Mouse (Mus musculus) ES-E14 (cell line): ENCODE measurements around the gene Nphs1. TPM values are rescaled to one million over a fixed set of nuclear protein-coding genes. Genes with fewer than 3 reads are reported as not detected.

ENCODE experiments used
- DNase-seq: peaks from one replicate; pipeline ENCODE4 v3.0.0-alpha.2; 2013; ENCODE audit warnings: low read depth, low spot score
- H3K27ac ChIP-seq: 2 replicates; pipeline ENCODE4 v1.5.1; 2012; ENCODE audit warnings: low read depth, mild to moderate bottlenecking, low read length, moderate library complexity, mixed read lengths; ENCODE audit not compliant: poor library complexity, insufficient read depth, severe bottlenecking
- H3K36me3 ChIP-seq: 2 replicates; pipeline ENCODE4 v1.6.1; 2012; ENCODE audit warnings: mild to moderate bottlenecking, low read length, moderate library complexity, mixed read lengths; ENCODE audit not compliant: control insufficient read depth, poor library complexity, insufficient read depth, severe bottlenecking
- H3K4me1 ChIP-seq, 2 experiments: fragments of 150-350 bp in 1 of 2; sonication (generic) in 1 of 2; 2 replicates each; pipeline ENCODE4 v1.6.1; 2012; ENCODE audit warnings: low read length in 2 of 2, mild to moderate bottlenecking in 1 of 2, mixed read lengths in 1 of 2; ENCODE audit not compliant: control insufficient read depth in 2 of 2, insufficient read depth in 2 of 2, poor library complexity in 1 of 2
- H3K4me3 ChIP-seq, 2 experiments: fragments of 150-350 bp in 1 of 2; sonication (generic) in 1 of 2; 2 replicates each; pipeline ENCODE4 v1.5.1; 2012; ENCODE audit warnings: low read length in 2 of 2, low read depth in 1 of 2, mild to moderate bottlenecking in 1 of 2, mixed read lengths in 1 of 2; ENCODE audit not compliant: insufficient read depth in 1 of 2, poor library complexity in 1 of 2, severe bottlenecking in 1 of 2
- H3K9ac ChIP-seq: 2 replicates; pipeline ENCODE4 v1.6.1; 2012; ENCODE audit warnings: low read depth, mild to moderate bottlenecking, low read length, mixed read lengths; ENCODE audit not compliant: poor library complexity, insufficient read depth, severe bottlenecking
- H3K9me3 ChIP-seq: fragments of 150-350 bp; sonication (generic); 2 replicates; pipeline ENCODE4 v1.6.1; 2012; ENCODE audit warnings: low read depth, mild to moderate bottlenecking, low read length; ENCODE audit not compliant: control insufficient read depth, insufficient read depth
- CHD2 ChIP-seq: IDR thresholded peaks from 2 replicates; pipeline ENCODE4 v1.6.1; 2014; ENCODE audit warnings: mild to moderate bottlenecking, low read depth, low read length, inconsistent platforms
- HCFC1 ChIP-seq: IDR thresholded peaks from 2 replicates; pipeline ENCODE4 v1.6.1; 2012; ENCODE audit warnings: low read length, inconsistent platforms, borderline replicate concordance; ENCODE audit not compliant: insufficient read depth
- MAFK ChIP-seq: IDR thresholded peaks from 2 replicates; pipeline ENCODE4 v1.6.1; 2014; ENCODE audit warnings: mild to moderate bottlenecking, low read depth, low read length, inconsistent platforms; ENCODE audit not compliant: insufficient read depth
- ZC3H11A ChIP-seq: IDR thresholded peaks from 2 replicates; pipeline ENCODE4 v1.6.1; 2012; ENCODE audit warnings: low read depth, mild to moderate bottlenecking, inconsistent platforms, low read length, borderline replicate concordance
- ZNF384 ChIP-seq: IDR thresholded peaks from 2 replicates; pipeline ENCODE4 v1.6.1; 2012; ENCODE audit warnings: low read depth, low read length, inconsistent platforms
- in situ Hi-C, 2 experiments: fragments of 600-800 bp; cut with MboI; formaldehyde crosslinking; loops; one replicate each; pipeline ENCODE4 v1.15.1; 2025; ENCODE audit warnings: low sequenced_read_pairs in 2 of 2, inconsistent platforms in 1 of 2; ENCODE audit not compliant: unreplicated experiment in 2 of 2
- total RNA-seq: library from RNA; depleted of rRNA; stranded (reverse); fragments of 300-350 nt; gene quantifications from 2 replicates; pipeline ENCODE4 v1.2.3, GENCODE M21; 2012

Nphs1 gene
- total RNA-seq, 1 experiment = 45.7 TPM

DNA sequence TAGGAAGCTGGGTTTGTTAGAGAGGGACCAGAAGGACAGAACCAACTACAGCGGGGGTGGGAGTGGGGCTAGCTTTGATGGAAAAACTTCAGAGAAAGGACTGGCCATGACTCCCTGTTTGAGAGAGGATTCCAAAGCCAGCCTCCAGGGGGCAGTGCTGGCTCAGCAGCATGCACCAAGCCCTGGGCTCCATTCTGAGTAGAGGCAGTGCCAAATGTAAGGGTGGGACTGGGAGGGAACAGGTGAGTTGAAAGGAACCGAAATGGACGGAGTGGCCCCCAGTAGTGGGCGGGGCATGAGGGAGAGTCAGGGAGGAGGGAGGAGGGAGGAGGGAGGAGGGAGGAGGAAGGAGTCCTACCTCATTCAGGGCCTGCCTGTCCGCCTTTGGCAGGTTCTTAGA, 17.4 kb upstream of the Nphs1 start:
- in situ Hi-C loops = no loop called here
- DNase-seq = no peak
- Histone ChIP-seq H3K9ac (peak overlapping the region; percentile 78; the same call in 1 of the 2 replicates), H3K9me3 (no peaks in the 10 kb centered on the region), H3K36me3 (peaks cover 23% of the 10 kb centered on the region), H3K27ac (peak overlapping the region; percentile 68; the same call in 1 of the 2 replicates), H3K4me3 (peak overlapping the region; percentile 41 to 67; a peak in 3 of 4 replicates), H3K4me1 (peaks cover 0 to 13% of the 10 kb centered on the region in 2 experiments; a peak in 2 of 4 replicates)
- no peak for TF ChIP-seq ZC3H11A
- TF ChIP-seq HCFC1 = no peak
- peak; percentile 92 for TF ChIP-seq MAFK

DNA sequence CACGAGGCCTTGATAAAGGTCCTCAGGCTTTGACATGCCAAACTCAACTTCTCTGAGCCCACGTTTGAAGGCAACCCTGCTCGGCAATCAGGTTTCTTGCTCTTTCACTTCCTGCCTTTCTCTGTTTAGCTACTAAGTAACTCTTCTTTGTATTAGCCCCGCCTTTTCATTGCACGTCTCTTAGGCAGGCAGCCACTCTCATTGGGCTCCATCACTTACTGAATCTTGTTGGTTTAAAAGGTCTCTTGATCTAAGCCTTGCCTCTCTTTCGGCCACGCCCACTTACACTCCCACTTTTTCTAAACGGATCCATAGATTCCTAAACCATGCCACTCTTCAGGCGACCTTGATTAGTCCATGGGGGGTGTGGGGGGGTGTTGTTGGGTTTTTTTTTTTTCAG, 14.4 kb upstream of the Nphs1 start:
- H3K9me3 ChIP-seq = no peaks in the 10 kb centered on the region
- H3K36me3 ChIP-seq = peaks cover 28% of the 10 kb centered on the region
- no peak overlapping the region for H3K9ac ChIP-seq
- peak overlapping the region; percentile 56 to 74; a peak in 3 of 4 replicates for H3K4me3 ChIP-seq
- H3K4me1 ChIP-seq = peaks cover 0 to 12% of the 10 kb centered on the region in 2 experiments; a peak in 1 of 4 replicates
- in situ Hi-C loops = no loop called here
- TF ChIP-seq CHD2 (no peak), MAFK (no peak), ZNF384 (no peak), ZC3H11A (no peak), HCFC1 (no peak)
- no peak for DNase-seq
- H3K27ac ChIP-seq = no peak overlapping the region

DNA sequence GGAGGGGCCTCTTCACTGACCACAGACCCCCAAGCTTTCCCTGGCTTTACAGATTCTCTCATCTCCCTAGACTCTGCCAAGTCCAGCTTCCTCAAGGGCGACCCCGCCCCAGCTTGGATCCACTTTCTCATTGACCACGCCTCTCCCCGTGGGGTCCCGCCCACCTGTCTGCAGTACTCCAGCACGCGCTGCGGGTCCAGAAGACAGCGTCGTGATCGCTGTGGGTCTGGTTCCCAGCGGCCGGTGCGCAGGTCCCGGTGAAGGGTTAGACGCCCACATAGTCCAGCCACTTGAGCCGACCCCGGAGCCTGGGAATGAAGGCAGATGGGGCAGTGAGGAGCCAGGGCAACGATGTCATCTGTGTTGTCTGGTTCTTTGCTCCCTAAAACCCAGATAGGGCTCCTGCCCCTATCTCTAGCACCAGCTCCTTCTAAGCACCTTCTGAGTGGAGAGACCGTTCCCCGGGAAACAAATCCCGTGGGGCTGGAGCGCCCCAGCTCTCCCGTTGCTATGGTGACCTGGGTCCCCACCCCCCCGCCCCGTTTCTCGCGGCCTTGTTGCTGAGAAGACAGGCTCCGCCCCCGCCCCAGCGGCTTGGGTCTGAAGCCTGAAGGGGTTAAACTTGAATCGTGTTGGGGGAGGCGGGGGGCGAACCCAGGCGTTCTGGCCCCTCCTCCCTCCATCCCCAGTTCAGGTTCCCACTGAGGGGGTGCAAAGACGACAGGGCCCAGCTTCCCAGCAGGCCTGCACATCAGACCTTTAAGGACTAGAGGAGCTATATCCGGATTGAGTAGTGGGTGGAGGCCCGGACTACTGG, 13.8 kb upstream of the Nphs1 start:
- DNase-seq = no peak
- Histone ChIP-seq H3K4me1 (peaks cover 0 to 12% of the 10 kb centered on the region in 2 experiments; a peak in 1 of 4 replicates), H3K36me3 (peaks cover 32% of the 10 kb centered on the region), H3K9ac (peak overlapping the region; percentile 61), H3K4me3 (peak overlapping the region; percentile 56 to 74), H3K27ac (peak overlapping the region; percentile 30; the same call in 1 of the 2 replicates), H3K9me3 (no peaks in the 10 kb centered on the region)
- in situ Hi-C loops = no loop called here
- TF ChIP-seq MAFK (no peak), ZNF384 (no peak), ZC3H11A (no peak), CHD2 (no peak), HCFC1 (no peak)

DNA sequence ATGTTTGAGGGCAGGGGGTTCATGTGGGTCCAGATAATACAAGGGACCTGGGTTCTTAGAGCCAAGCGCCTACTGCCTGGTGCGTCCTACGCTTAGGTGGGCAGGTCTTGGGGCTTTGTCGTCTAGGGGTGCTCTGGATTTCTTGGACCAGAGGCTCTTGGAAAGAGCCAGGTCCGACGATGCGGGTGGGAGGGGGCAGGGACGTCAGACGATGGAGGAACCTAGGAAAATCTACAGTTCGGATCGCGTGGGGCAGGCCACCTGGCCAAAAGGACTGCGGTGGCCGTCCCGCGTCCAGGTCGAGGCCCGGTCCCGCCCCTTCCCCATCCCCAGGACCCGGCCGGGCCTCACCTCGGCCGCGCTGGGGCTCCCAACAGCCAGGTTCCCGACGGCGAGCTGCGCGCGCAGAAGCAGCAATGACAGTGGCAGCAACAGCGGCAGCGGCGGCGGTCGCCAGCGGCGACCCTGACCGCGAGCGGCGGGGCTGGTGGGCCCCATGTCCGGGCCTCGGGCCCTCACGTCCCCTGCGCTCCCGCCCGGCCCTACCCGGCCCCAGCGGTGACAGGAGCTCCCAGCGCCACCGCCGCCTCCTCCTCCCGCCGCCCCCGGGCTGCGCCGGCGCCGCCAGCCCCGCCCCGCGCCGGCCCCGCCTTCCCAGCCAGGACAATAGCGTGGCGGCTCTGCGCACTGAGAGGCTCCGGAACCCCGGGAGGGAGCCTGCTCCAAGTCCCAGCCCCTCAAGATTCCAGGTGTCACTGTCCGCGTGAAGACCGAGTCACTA, 13.0 kb upstream of the Nphs1 start, which contains the start of gene Aplp1:
Aplp1 (minus strand) TSS at position 565 of the 781 bp plus-strand sequence.
- Histone ChIP-seq H3K9ac (peak within 1 kb of the TSS; percentile 61), H3K4me3 (peak within 1 kb of the TSS; percentile 56 to 74), H3K4me1 (peaks cover 0 to 9% of the 10 kb centered on the region in 2 experiments; a peak in 1 of 4 replicates), H3K27ac (peak within 1 kb of the TSS; percentile 37; the same call in 1 of the 2 replicates), H3K9me3 (no peaks in the 10 kb centered on the region), H3K36me3 (peaks cover 40% of the 10 kb centered on the region)
- TF ChIP-seq ZNF384 = no peak
- TF ChIP-seq CHD2 = no peak
- no peak for TF ChIP-seq ZC3H11A
- TF ChIP-seq HCFC1 = no peak
- no peak for TF ChIP-seq MAFK
- in situ Hi-C loops = no loop called here
- DNase-seq = no peak
